Mouse (Mus musculus): ENCODE measurements at regions not wholly inside any gene's neighbourhood (a gene's known extent, or its start where the extent isn't known, plus 50 kb on each side); places are given as distances from the start of the nearest gene placed in this dataset.
"Not testable (repeated sequence)": the region's sequence is repeated elsewhere in the genome, so short reads cannot be mapped to it uniquely, and the experiment has no call there.

DNA sequence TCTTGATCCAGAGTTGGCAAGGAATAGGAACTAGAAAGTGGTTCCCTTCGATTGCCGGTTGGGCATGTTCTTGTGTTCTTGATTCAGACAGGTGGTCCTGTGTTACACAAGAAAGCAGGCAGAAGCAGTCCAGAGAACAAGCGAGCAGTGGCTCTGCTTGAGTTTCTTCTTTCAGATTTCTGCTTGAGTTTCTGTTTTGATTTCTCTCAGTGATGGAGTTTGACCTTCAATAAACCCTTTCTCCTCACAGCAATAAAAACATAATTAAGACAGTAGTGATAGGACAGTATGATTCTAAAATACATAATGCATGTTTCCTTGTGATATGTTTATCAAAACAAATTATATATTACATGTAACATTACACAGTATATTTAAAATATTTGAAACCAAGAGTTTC, 59.1 kb downstream of the Klf6 start:
- no peak for DNase-seq (ENCODE audit: low spot score in 2 of 2)

DNA sequence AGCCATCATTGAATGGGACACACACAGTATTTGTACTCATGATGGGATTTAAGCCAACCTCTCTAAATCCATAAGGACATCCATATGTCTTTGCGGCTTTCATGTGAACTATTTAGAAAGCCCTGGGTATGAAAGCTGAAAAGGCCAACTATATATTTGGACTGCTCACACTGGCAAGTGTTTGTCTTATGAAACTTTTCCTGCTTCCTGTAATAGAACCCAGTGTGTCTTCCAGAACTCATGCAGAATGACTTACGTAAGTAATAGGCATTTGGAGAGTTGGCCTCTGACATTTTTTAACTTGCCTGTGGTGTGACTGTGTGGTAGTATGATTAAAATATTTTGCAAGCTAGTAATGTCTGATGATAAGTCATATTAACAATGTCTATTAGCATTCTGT, 70.2 kb downstream of the Klf6 start:
- DNase-seq (ENCODE audit: low spot score in 2 of 2): no peak

DNA sequence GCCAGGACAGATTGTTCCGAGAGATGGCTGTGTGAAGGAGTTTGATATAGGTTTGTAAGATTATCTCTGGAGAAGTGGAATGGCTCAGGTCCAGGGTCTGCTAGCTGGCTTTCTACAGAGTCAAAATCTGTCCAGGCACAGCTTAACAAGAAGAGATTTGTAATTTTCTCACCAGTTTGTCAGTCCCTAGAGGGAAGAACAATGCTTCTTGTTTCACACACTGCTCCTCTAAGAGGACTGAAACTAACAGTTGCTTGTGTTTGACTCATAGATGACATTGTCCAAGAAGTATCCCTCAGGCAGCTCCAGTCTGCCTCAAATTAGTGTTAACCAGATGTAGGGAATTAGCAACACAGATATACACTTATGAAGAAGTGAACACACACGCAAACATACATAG, 76.2 kb downstream of the Klf6 start:
- DNase-seq (ENCODE audit: low spot score in 2 of 2): no peak

DNA sequence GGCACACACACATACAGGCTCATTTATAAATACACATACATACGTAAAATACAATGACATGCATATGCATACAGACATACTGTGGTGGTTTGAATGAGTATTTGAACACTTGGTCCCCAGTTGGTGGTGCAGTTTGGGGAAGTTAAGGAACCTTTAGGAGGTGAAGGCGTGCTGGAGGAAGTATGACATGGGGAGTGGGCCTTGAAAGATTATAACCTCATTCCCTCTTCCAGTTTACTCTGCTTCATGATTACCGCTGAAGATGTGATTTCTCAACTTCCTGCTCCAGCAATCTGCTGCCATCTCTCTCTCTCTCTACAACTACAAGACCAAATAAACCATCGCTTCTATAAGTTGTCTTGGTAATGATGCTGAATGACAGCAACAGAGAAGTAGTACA, 76.7 kb downstream of the Klf6 start:
- DNase-seq (ENCODE audit: low spot score in 2 of 2): no peak

DNA sequence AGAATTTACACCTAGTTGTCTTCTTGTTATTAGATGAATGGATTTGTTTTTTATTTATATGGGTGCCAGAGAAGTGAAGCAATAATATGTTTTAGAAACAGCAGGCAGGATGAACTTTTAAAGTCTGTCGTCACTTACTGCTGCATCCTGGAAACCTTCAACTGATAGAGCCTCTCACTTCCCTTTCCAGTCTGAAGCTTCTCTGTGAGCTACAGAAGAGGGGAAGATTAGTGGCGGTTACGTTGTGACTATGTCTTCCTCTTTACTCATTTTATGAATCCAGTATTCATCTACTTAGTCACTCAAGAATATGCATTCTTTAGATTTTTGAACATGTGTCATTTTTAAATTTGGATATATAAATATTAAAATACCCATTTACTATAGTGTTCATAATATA, 78.1 kb downstream of the Klf6 start:
- DNase-seq (ENCODE audit: low spot score in 2 of 2): no peak

DNA sequence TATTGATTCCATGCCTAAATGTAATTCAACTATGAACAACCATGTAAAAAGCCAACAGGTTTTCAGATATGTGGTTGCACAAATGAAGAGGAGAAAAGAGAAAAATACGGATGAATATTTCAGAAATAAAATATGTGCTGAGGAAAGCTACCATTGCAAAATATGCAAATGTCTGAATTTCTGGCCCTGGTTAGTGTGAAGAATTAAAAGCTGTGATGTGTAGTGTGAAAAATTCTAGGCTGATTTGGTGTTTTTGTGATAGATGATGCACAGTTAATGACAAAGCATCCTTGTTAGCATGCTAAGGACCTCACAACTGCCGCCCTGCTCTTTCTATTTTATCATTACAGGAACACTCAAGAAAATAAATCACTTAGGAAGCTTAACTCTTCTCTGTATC, 91.6 kb downstream of the Klf6 start:
- DNase-seq (ENCODE audit: low spot score in 2 of 2): no peak

DNA sequence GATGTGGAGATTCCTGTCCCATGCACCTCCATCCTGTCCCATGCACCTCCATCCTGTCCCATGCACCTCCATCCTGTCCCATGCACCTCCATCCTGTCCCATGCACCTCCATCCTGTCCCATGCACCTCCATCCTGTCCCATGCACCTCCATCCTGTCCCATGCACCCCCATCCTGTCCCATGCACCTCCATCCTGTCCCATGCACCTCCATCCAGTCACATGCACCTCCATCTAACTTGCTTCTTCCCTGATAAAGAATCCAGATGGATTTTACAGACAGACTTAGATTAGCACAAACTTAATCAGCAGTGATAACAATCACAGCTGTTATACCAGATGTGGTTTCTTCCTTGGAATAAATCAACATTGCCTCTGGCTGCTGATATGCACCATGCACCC, 93.8 kb downstream of the Klf6 start:
- DNase-seq (ENCODE audit: low spot score in 2 of 2): not testable (repeated sequence)

DNA sequence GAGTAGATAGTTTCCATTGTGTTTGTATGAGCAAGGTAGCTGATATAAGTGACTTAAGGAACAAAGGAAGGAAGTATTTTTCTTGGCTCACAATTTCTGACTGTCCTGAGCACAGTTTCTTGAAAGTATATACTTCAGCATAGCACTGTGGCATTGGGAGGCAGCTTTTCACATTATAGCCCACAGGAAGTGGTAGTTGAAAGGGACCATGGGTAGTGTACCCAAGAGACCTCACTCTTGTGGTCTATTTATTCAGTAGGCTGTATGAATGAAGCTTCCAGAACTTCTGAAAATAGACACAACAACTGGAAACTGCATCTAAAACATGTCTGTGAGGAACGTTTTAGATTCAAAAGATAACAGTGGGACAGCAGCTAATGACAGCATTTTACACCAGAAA, 94.9 kb downstream of the Klf6 start:
- DNase-seq (ENCODE audit: low spot score in 2 of 2): no peak

DNA sequence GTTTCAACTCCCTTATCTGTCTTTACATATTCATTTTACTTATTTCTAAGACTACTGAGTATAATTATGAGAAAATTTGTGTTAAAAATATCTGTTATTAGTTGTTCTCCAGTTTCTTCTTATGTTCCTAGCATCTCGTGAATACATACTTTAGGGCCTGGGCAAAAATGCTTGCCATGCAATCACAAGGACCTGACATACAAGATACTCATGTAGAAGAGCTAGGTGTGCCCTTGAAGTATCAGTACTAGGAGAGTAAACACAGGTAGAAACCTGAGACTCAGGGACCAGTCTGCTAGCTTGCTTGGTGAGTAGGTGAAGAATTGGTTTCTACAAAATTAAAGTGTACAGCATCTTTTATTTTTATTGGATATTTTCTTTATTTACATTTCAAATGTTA, 101.7 kb downstream of the Klf6 start:
- DNase-seq (ENCODE audit: low spot score in 2 of 2): no peak

DNA sequence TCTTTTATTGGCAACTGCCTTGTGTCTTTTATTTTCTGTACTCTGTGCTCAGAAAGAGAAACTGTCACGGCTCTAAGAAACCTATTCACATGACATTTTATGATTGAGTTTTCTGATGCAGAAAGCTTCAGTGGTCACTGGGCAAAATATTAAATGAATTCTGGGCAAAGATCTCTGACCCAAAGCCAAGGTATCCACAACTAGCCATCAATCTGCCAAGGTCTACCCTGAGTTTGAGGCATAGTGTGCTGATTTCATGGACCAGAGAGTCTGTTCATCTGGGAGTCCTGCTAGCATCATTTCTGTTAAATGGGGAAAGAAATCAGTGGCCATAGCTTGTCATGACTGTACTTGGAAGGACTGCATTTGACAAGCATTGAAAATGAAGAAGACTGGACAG, 103.3 kb downstream of the Klf6 start:
- DNase-seq (ENCODE audit: low spot score in 2 of 2): no peak

DNA sequence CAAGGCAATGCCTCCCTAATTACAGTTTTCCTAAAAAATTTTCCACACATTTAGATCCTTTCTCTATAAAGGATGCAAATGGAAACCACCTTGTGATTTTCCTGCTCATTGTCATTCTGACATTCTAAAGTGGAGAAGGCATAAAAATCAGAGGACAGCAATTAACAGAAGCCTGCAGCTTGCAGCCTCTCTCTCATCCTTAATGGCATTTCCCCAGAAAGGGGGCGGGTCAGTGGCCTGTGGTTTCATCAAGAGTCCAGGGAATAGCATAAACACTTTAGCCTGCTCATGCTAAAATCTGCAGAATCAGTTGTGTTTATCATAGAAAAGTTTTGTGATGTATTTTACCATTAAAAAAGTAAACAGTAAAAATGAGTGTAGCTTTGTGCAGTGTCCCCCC, 117.3 kb downstream of the Klf6 start:
- no peak for DNase-seq (ENCODE audit: low spot score in 2 of 2)

DNA sequence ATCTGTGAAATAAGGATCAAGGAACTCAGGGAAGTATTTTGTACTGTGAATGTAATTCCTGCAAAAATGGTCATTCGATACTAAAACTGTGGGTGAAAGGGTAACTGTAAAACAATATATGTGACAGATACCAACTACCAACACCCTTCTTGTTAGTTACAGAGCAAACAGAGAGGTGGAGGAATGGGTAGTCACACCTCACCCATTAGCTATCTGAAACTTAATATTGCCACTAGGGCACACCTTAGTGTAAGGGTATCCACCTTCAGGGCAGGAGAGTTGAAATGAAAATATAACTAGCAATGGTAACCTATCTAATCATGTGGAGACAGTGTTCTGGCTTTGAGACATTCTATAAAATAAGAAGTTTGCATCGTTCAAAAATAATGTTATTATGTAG, 126.2 kb downstream of the Klf6 start:
- no peak for DNase-seq (ENCODE audit: low spot score in 2 of 2)

DNA sequence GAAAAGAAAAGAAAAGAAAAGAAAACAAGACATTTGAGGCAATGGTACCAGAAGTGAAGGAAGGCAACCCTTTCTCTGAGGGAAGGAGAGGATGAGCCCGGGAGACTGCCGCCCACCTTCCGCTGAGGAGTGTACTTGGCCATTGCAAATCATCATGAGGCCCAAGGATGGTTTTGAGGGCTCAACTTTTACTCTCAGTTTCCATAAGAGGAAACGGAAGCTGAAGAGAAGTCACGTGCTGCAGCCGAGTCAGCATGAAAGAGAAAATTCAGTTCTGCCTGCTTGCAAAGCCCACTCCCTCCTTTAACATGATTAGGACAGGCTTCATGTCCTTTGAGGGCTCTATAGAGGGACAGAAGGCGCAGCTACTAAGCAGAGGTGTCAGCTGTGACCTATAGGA, 127.1 kb downstream of the Klf6 start:
- no peak for DNase-seq (ENCODE audit: low spot score in 2 of 2)

DNA sequence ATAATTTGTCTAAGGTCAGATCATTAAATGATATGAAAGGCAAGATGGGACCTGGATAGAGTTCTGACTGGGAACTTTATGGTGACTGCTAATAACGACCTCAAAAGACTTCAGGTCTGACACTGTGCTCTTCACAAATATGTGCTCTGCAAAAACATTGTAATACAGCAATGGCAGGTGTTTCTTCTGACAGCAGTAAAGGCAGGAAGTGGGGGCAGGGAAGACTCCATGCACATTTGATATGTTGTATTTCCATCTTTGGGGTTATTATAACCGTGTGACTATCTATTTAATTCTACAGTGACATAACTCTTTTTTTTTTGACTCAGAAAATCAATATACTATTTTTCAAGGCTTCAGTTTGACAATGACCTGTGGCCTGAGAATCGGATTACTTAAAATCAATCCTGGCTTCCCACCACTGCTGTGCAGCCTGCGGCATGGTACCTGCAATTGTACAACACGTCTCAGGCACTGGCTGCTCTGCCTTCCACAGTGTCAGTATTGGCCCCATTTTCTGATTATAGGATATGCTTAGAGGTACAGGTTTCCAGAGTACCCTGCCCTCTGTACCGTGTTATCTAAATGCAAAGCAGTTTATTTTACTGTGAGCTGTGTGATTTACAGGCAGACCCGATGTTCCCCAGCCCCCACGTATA, 139.4 kb downstream of the Klf6 start:
- no peak for DNase-seq (ENCODE audit: low spot score in 2 of 2)

DNA sequence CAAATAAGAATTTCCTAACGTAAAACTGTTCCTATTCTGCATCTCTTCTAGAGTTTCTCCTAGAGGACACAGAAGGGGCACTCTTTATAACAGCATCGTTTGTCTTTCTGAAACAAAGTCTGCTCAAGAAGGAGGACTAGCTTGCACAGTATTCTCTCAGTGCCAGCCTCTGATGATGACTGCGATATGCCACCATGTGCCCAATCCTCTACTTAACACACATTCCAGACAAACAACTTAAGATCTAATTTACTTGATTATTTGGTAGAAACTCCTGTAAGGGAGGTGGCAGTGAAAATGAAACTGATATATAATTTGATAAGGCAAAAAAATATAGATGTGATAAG, 139.9 kb downstream of the Klf6 start:
- no peak for DNase-seq (ENCODE audit: low spot score in 2 of 2)

DNA sequence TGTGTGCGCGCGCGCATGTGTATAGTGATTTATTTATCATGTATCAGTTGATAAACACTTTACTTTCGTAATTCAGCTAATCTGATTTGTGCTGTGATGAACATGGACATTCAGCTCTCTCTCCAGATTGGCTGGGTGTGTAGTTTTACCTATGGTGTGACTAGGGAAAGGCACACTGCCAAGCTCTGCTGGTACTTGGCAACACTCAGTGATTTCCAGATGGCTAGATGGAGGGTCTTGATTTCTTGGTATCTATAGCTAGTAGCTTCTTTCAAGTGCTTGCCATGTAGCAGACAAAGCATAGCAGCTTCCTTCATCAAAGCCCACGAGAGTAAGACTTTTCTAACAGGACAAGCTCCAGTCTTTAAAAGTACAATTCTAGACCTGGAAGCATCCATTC, 144.6 kb downstream of the Klf6 start:
- no peak for DNase-seq (ENCODE audit: low spot score in 2 of 2)

DNA sequence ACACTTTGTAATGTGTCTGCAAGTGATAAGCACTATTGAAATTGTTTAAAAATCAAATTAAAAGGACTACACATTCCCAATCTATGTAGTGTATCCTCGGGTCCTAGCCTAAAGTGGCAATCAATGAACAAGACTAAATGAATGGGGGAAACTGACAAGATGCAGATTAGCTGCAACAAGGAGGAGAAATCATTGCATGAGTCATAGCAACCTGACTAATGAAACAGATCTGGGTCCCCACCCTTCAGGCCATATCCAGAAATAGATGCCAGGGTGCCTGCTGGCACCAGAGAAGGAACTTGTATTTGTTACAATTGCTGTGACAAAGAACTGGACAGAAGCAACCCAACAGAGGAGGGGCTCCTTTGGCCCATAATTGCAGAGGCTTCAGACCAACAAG, 148.4 kb downstream of the Klf6 start:
- DNase-seq (ENCODE audit: low spot score in 2 of 2): no peak

DNA sequence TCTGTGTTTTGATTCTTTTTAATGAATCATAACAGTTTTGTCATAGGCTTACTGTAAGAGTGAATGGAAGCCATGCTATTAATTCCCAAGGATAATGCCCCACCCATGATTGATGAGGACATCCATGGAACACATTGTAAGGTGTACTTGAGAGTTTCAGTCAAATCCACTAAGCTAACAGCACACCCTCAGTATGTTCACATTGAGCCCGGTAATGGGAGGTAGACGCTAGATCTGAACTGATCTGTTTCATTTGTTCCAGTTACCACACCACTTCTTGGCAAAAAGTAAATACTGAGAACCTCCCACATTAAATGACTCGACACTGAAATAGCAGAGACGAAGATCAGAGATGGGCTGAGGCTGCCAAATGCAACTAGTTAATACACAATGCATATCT, 165.9 kb downstream of the Klf6 start:
- no peak for DNase-seq (ENCODE audit: low spot score in 2 of 2)

DNA sequence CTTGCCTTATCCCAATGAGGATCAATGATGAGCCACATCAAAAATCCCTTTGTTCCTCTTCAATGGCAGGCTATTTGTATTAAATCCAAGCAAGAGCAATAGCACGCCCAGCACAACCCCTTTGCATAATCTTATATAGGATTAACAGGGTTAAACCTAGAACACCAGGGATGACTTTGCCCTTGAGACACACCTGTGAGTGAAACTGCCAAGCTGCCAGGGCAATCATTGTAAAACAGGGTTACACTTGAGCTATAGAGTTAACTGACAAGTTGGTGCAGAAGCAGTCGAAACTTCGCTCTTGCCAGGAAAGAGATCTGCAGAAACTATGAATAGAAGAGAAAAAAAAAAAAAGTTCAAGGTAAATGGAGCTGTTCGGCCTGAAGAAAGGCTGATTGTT, 167.6 kb downstream of the Klf6 start:
- DNase-seq (ENCODE audit: low spot score in 2 of 2): no peak

DNA sequence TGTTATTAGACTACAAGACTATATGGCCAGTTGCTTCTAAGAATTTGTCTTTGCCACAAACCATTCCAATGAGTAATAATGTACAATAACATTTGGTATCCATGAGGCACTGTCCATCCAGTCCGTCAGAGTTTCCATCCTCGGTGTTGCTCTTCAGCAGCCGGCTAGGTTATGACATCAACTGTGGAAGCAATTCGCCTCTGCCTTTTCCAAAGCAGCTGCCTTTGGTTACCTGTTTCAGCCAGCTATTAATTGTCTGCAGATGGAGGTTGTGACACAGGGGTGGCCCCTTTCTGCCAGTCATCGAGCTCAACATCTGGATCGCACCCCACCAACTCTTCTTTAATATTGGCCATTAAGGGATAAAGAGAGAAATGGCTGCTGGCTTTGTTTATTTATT, 168.2 kb downstream of the Klf6 start:
- DNase-seq (ENCODE audit: low spot score in 2 of 2): no peak

DNA sequence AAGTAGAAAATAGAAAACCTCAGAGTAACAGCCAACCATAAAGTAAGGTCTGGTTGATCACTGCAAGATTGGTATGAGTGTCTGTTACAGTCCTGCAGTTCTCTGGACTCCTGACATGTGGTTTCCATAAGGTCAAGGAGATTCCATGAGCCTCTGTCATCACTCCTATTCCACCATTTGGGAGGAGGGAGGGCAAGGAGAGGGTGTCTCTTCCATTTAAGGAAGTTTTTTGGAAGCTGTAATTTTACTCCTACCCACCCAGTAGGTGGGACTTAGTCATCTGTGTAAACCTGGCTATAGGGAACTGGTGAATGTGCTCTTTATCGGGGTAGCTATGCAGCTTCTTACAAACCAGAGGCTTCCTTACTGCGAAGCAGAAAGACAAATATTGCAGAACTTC, 168.8 kb downstream of the Klf6 start:
- DNase-seq (ENCODE audit: low spot score in 2 of 2): no peak

DNA sequence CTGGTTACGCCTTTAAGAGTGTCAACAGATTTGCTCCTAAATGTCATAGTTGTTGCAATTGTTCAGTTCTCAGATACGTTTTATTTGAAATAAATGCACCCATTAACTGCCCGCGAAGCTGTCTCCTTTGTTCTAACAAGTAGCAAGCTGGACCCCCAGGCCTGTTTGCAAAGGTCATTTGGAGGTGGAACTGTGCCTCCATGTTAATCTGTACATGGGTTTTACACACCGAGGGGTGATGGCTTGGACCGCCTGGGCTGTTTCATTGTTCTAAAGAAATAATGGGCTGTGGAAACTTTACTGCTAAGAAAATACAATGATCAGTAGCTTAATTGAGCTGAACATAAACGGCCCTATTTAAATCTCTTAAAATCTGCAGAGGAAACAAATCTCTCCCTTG, 178.8 kb downstream of the Klf6 start:
- no peak for DNase-seq (ENCODE audit: low spot score in 2 of 2)

DNA sequence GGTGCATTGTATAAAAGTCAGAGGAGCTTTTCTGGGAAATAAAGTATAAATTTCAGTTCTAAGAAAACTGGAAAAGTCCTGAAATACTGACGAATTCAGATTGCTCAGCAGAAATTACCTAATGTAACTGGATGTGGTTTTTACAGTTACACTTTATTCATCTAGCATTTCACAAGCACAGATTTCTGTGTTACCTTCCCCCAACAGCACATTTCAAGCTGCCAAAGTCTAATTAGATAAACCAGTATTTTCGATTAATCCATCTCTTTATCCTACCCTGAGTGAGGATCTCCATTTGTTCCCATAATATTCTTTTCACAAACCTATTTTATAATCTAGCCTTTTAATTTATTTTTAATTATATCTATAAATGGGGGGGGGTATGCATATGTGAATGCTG, 179.4 kb downstream of the Klf6 start:
- no peak for DNase-seq (ENCODE audit: low spot score in 2 of 2)

DNA sequence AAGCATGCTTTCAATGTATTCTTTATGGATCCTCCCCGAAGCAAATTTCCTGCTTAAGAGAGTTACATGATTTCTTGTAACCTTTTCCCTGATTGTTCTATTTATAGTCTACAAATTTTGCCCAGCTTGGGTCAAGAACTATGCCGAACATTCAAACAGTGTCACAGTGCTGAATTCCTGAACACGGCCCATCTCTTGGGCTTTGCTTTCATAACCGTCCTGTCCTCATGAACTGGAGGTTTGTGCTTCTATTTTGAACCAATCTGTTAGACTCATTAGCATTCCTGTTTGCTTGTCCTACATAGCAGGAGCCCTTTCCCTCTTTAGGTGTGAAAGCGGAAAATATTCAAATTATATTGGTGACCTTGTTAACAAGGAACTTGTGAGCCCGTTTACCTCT, 181.2 kb downstream of the Klf6 start:
- no peak for DNase-seq (ENCODE audit: low spot score in 2 of 2)

All from spleen, postnatal 4 days (tissue).